Mouse (Mus musculus): ENCODE data around the gene Mcrip1.
A peak's percentile ranks its signal among the peaks of the same experiment; 100 is the strongest.
"Not testable (repeated sequence)": the region's sequence is repeated elsewhere in the genome, so short reads cannot be mapped to it uniquely, and the experiment has no call there.

The Mcrip1 gene

DNA sequence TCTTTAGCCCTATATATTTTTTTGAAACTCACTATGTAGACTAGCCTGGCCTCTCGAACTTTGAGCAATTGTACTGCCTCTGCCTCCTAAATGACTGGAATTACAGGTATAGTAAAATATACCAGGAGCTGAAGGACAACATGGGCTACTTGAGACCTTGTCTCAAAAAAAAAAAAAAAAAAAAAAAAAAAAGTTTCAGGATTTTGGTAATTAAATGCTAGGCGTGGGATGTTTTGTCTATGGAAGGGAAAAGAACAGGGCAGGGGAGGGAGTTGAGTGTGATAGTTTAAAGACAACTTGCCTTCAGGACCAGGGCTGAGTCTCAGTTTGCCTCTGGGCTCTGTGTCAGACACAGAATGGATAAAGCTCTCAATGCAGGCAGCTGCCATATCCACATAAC is 25.5 kb upstream of the Mcrip1 start:
- DNase-seq (ENCODE audit: low spot score), result no peak

DNA sequence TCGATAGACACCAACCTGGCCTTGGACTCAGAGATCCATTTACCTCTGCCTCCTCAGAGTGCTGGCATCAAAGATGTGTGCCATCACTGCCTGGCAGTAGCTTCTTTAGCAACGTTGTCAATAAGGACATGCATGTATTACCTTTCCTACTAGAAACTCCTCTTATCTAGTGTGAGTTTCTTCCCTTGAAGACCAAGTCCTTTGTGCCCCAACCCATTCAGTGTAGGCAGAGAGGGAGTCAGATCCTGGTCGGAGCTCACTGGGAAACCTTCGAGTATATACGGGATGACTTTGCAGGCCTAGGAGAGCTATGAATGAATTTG is 24.7 kb upstream of the Mcrip1 start:
- DNase-seq (ENCODE audit: low spot score), result no peak

DNA sequence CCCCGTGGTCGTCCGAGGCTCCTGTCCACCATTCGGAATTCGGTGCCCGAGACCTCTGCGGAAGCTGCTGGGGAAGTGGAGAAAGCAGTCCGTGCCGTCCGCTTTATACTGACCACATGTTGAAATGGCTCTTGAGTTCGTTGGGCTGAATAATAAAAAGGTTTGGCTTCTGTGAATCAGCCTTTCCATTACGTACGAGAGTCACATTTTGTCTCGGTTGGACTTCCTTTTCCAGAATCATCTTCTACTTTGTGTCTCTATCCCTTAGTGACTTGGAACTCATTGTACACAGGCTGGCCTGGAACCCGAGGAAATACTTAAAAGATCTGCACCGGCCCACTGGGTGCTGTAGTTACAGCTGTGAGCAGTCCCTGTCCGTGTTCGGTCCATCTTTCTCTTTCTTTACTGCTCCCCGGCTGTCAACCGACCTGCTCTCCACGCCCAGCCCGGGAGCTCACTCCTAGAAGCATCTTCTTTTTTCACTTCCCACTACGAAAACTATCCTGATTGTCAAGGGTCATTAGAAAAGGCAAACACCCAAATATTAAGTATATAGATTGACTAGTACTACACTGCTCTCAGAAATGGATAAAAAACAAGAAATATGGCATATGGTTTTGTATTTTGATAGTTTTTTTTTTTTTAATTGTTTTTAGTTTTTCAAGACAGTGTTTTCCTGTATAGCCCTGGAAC is 24.2 kb upstream of the Mcrip1 start:
- no peak for DNase-seq (ENCODE audit: low spot score)

DNA sequence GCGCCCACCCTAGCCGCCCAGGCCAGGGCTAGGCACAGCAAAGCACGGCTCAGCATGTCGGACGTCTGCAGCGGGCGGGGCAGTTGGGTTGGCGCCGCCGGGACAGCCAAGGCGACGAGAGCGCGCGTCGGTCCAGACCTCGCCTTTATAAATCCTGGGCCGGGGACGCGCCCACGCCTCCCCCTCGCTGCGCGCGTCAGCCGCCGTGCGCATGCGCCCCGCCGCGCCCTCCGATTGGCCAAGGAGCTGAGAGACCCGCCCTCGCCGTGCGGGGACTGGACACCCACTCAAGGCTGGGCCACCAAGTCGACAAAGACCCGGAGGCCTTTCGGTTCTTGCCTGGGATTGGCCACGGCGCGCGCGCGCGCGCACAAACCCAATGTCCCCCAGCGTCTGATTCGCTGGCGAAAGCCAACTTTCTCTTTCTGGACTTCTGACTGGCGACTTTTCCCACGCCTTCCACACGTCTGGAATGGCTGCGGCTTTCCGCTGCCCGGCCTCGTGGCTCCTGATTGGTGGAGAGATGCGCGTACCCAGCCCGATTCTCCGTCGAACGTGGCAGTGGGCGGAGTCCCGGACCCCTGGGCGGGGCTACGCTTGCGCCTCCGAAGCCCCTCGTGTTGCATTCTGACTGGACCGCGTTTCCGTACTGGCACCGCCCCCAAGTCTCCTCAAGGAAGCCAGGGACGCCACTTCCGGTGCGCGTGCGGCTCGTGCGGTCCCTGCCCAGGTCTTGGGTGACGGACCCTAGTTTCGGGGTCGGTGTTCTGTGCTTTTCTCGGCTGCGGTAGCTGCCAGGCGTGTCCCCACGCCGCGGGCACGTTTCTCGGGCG is 23.4 kb upstream of the Mcrip1 start, which contains the start of gene P4hb:
Gene P4hb, minus strand, starts transcription at position 502 of the 833 bp plus-strand sequence.
- peak; percentile 100 for DNase-seq (ENCODE audit: low spot score)

DNA sequence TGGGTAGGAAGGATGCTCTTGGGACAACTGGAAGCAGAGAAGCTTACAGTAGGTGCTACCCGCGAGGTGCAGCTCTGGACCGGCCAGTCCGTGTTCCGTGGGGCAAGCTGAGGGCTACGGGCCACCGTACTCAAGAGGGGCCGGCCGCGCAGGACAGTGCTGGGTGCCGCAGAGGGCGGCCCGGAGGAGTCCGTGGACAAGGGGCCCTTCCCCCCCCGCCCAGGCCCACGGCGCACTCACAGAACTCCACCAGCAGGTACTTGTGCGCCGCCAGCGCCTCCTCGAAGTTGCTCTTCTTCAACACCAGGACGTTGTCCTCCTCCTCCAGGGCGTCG is 22.9 kb upstream of the Mcrip1 start:
- DNase-seq (ENCODE audit: low spot score), result no peak

DNA sequence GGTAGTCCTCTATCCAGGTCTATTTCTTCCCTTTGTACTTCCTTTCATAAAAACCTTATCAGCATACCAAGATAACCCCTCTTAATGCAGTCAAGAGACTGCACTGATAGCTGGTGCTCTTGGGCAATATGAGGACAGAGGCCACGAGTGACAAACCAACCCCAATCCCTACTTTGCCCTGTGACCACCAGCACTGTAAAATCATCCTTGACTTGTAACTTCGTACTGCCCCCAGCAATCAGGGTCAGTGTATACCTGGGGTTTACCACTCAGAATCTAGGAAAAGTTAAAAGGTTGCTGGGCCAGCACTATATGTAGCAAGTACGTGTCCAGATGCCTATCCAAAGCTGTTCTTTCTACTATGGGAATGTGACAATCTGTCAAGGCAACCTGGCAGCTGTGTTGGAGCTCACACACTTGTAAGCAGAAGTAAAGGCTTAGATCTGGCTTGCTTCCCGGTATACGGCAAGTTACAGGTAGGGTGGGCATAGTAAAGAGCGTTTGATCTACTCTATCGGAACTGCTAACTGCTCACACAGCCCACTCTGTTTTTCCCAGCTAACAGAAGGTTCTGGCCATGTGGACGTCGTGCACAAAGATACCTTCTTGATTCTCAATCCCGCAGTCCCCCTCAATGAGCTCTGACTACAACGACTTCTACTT is 22.4 kb upstream of the Mcrip1 start:
- DNase-seq (ENCODE audit: low spot score), result peak; percentile 13

DNA sequence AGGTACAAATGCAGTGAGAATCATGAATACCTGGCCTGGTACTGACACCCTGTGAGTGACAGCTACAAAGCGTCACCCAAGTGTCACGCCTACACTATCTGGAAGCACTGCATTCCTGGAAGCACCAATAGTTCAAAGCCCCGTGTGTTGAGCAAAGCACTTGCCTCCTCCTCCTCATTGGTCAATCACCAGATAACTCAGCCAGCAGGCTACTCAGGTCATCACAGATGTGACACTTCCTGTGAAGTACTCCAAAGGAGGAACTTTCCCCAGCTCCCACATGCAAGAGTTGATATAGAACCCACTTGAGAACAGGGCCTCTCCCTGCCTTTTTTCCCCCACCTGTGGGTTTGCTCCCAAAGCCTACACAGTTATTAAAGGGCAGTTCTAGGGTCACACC is 21.6 kb upstream of the Mcrip1 start:
- no peak for DNase-seq (ENCODE audit: low spot score)

DNA sequence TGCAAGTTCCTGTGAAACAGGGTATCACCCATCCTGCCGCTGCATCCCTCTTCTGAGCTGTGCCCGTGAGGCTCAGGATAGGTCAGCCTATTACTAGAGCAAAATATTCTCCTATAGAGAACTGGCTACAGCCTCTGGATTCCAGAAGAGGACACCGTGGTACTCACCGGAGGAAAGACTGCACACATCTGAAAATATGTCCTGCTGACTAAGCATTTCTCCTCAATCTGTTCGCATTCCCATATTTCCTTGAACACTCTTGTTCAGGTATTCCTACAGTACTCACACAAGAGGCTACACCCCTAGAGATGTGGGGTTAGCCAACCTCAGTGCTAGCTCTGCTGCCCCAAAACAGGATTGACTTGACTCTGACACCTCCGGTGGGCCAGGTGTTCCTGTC is 18.8 kb upstream of the Mcrip1 start:
- DNase-seq (ENCODE audit: low spot score), result no peak

DNA sequence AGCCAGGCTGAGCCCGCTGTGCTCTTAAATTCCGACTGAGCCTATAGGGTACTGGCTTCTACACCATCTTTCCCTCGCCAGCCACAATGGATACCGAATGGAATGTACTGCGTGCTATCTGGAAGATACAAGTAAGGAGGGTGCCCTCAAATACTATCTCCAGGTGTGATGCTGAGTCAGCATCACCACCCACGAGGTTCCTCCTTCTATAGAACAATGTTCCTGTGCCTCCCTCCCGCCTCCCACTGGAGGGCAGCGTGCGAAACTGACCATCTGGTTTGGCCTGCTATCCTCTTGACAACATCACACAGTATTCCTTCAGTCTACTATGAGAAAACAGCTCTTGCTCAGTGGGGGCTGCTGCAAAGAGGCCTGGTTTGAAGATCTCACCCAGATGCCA is 15.6 kb upstream of the Mcrip1 start:
- DNase-seq (ENCODE audit: low spot score), result no peak

DNA sequence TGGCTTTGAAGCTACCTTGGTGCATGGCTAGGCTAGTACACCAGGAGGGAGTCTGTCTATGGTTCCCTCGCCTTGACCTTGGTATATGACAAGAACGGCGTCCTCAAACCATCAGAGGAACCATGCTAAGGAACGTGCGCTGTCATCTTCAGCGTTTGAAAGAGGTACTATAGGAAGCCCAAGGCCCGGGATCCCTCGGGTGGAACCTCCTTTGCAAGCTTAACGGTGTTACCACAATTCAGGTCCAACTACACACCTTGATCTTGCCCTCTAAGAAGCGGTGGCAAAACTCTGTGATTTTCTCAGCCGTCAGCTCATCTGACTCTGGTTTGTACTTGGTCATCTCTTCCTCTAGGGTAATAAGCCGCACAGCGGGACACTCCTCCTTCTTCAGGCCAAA is 13.4 kb upstream of the Mcrip1 start:
- no peak for DNase-seq (ENCODE audit: low spot score)

DNA sequence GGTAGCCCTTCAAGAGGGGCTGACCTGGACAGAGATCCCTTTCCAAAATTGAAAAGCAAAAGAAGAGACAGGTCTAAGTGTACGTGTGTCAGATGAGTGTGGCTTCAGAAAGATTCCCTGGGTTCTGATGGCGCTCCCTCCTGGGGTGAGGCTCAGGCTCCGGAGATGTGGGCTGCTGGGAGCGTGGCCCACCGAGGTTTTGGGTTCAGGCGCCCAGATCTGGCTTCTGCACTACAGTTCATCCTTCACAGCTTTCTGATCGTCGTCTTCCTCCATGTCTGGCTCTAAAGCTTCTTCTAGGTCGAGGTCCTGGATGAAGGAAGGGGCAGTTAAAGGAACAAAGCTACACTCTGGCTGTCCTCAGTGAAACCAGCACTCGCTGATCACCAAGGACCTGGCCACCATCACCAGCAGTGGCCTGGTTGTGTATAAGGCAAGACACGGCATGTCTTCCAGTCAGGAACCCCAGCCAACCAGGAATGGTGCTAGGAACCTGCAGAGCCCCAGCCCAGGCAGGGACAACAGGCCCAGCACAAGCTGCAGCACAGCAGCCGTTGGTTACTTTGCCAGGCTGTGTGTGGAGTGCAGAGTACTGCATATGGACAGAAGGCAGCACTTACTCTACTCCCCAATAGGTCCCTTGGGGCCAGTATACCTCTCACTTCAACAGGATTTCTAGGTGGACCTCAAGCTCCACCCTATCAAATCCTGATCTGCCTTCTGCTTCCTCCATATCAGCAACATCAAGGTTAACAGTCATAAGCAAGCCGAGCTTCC is 11.6 kb upstream of the Mcrip1 start:
- no peak for DNase-seq (ENCODE audit: low spot score)

DNA sequence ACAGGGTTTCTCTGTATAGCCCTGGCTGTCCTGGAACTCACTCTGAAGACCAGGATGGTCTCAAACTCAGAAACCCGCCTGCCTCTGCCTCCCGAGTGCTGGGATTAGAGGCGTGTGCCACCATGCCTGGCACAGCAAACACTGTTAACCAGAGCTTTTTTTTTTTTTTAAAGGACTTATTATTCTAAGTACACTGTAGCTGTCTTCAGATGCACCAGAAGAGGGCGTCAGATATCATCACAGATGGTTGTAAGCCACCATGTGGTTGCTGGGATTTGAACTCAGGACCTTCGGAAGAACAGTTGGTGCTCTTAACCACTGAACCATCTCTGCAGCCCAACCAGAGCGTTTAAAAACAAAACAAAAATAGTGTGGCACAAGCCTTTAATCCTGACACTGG is 9.3 kb upstream of the Mcrip1 start:
- DNase-seq (ENCODE audit: low spot score), result not testable (repeated sequence)

DNA sequence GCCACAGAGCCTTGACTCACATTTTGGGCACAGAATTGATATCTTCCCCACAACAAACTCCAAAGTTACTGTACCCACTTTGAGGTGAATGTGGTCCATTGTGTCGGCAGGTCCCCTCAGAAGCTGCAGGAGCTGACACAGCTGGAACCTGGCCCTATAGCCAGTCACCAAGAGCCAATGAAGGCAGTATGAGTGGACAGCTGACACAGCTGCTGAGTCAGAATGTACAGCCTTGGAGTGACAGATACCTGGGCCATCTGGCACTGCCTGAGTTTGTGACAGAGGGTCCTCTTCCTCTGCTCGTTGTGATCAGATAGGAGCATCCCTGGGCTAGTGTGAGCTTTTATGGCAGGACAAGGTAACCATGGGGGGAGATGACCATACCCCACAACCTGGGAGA is 5.7 kb upstream of the Mcrip1 start:
- no peak for DNase-seq (ENCODE audit: low spot score)

DNA sequence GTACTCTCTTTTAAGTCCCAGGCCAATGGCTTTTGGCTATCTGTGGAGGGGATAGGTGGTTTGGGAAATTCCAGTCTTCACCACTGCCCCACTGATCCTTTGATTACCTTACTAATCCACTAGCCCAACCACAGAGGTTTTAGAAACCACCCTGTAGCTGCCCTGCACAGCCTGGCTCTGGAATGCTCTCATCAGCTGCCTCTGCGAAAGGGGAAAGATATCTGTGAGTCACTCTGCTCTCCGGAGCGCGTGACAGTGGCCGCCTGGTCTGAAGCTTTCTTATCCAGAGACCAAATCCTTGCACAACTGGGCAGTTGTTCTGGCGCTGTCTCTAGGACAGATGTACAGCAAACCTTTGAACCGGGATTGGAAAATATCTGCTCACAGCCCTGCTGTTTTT is 5.3 kb upstream of the Mcrip1 start:
- DNase-seq (ENCODE audit: low spot score), result no peak

DNA sequence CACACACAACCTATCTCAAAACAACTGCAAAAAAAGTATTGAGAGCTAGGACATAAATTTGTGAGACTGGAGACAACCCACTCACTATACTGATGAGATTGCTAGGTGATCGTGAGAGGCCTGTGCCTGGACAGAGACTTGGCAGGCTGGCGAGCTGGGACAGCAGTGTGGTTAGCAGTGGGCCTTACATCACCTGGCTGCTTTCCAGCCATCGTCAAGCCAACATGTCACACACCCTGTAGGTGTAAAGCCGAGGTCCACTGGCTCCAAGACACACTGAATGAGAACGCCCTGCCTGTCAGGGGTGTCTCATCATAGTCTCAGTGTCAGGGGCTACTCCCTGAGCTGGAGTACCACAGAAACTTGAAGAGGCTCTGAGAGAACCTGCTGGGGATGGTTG is 3.2 kb upstream of the Mcrip1 start:
- no peak for DNase-seq (ENCODE audit: low spot score)

DNA sequence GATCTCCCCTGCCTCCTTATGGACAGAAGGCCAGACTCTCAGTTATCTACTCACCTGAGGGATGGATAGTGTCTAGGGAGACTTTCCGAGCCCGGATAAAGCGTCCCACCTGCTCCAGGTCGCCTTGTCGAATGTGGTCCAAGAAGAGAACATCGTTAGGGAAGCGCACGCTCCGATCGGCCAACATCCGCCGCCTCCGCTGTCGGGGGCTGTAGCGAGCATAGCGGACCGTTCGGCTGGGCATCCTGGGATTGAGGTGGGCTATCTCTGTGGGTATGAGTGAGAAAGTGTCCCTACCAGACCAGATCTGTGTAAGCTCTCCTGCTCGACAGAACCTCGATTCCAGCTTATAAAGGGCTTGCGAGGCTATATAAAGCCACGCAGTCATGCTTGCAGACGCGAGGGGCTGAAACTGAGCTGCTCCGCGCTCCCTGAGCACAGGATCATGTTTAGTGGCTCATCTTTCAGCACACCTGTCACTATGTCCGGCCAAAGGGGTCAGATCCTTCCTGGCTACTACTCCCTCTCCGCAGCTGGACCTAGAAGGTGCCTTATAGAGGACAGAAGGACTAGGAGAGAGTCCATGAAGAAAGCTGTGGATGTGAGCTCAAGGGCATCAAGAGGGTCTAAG is 1.4 kb upstream of the Mcrip1 start, which contains the start of gene Ppp1r27:
Gene Ppp1r27, minus strand, starts transcription at position 323 of the 631 bp plus-strand sequence.
- no peak for DNase-seq (ENCODE audit: low spot score)

DNA sequence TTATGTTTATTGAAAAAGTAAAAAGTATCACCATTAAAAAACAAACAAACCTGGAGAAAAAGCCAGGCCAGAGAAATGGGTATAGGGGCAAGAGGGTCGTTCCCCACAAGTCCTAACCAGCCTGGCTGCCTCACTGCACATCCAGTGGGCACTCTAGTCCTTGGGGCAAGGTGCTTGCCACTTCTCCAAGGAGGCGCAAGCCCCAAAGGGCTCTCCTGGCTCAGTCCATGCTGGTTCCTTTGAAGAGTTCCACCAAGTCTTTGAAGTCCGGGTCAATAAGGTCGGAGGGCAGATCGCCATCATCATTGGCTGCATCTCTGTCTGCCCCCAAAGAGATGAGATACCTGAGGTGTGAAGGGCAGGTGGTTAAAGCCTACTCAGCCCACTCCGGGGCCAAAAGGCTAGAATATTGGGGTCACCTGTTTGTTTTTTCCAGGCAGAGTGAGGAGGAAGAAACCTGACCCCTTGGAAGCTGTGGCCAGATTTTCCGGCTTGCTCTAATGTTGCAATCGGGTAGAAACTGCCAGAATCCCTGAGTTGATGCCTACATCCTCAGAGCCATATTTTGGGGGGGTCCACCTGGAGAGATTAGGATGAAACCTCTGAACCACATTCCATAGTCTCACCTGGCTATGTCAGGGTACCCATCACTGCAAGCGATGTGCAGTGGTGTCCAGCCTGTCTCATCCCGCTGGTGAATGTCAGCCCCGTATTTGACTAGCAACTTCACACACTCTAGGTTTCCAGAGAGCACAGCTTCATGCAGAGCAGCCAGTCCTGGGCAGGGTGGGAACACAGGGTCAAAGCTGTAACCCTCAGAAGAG is 671 bp upstream of the Mcrip1 start:
- DNase-seq (ENCODE audit: low spot score), result no peak

DNA sequence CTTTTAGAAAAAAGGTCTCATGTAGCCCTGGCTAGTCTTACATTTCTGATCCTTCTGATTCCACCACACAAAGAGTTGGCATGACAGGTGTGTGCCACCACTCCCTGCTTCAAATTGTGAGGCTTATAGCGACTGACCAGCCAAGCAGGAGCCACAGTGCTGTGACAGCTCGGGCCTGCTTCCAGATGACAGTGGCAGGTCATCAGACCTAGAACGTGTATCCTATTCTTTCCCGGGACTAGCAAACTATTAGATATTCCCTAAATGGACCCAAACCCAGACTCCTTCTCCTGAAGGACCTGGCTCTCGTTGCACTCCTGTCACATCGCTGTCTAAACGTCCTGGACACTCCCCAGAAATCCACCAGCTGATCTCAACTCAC is 750 bp downstream of the Mcrip1 start:
- no peak for DNase-seq (ENCODE audit: low spot score)

DNA sequence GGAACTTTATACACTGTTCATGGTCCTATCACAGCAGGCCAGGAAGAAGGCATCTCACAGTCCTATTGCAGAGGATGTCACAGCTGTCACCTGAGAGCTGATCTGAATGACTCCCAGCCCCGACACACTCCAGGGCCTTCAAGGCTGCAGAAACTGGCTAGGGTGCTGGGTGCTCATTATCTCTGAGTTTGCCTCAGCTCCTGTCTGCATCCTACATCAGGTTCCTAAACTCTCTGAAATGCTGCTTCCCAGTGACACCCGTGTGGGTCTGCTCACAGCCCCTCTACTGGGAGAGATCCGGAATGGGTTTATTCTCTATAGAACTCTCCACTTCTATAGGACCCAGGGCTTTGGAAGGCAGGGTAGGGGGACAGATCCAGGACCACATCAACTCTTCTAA is 1.3 kb downstream of the Mcrip1 start:
- DNase-seq (ENCODE audit: low spot score), result no peak

DNA sequence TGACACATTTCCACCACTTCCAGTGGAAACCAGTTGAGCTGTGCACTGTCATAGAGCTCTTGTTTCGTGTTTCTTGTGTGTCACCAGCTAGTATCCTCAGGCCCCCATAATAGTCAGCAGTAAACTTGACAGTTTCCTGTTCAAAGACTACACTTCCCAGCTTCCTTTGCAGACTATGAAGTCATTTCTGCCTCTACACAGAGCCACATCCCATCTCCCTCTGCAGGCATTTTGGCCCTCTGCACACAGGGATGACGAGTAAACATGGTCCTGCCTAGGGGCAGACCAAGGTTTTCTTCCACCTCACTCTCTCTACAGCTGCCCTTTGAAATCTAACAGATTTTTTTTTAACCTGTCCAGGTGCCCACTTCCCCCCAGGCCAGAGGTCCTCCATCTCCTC is 2.1 kb downstream of the Mcrip1 start:
- no peak for DNase-seq (ENCODE audit: low spot score)

DNA sequence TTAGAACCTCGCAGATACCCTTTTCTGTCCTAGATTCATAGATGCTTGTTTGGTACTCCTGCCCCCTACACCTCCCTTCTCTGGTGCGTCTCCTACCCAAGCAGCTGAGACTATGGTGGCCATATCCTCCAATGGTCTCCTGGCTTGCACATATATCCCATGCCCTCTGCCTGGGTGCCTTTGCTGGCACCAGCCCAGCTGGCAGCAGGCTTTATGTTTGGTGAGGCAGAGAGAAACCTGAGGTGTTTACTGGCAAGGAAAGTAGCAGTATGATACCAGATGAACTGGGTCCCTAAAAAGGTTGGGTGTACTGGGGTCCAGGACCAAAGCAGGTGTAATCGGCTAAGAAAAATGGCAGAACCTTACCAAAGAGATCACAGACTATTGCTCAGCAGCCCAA is 3.6 kb downstream of the Mcrip1 start:
- DNase-seq (ENCODE audit: low spot score), result no peak

All from retina, embryonic 14.5 days (tissue).